Mouse (Mus musculus) liver, adult 2 months (tissue): ENCODE measurements around the gene Rsl1.

Experiments used
- CTCF ChIP-seq: fragments of 200-500 bp; IDR thresholded peaks from 2 replicates; pipeline ENCODE4 v1.5.1; 2011; ENCODE audit warnings: low read depth, low read length, control low read depth
- POLR2A ChIP-seq: fragments of 200-500 bp; IDR thresholded peaks from 2 replicates; pipeline ENCODE4 v1.6.1; 2011; ENCODE audit warnings: low read length, control low read depth; ENCODE audit not compliant: insufficient read depth; ENCODE audit errors: extremely low read depth

- no peak for TF ChIP-seq CTCF
- TF ChIP-seq POLR2A, result no peak
Observed at GRCm38 (mm10) chr13:67173723-67174055, 707 bp downstream of the Rsl1 start.
